Mouse (Mus musculus) midbrain, postnatal 0 days (tissue): ENCODE results near the gene Nrxn2. TPM values are rescaled to one million over a fixed set of nuclear protein-coding genes. Genes with fewer than 3 reads are reported as not detected.

ENCODE experiments used
- ATAC-seq: fragments of 200-750 bp; cut with Nextera tagmentation; 2 replicates; pipeline ENCODE4 v1.8.0; 2017; ENCODE audit warnings: moderate number of reproducible peaks, mild to moderate bottlenecking, moderate TSS enrichment, moderate library complexity; ENCODE audit not compliant: low FRiP score
- DNase-seq: peaks from one replicate; pipeline ENCODE4 v3.0.0-alpha.2; 2015; ENCODE audit warnings: low spot score
- H3K27ac ChIP-seq: fragments of 300-500 bp; sonication (generic); 2 replicates; pipeline ENCODE4 v1.5.1; 2014; ENCODE audit warnings: low read depth, mild to moderate bottlenecking, low read length, mixed read lengths
- H3K27me3 ChIP-seq: fragments of 300-500 bp; sonication (generic); 2 replicates; pipeline ENCODE4 v1.6.1; 2014; ENCODE audit warnings: low read length, control low read depth, mixed read lengths; ENCODE audit not compliant: insufficient read depth
- H3K36me3 ChIP-seq: fragments of 300-500 bp; sonication (generic); 2 replicates; pipeline ENCODE4 v1.6.1; 2014; ENCODE audit warnings: low read length, control low read depth, mixed read lengths; ENCODE audit not compliant: insufficient read depth
- H3K4me1 ChIP-seq: fragments of 300-500 bp; sonication (generic); 2 replicates; pipeline ENCODE4 v1.6.1; 2014; ENCODE audit warnings: mild to moderate bottlenecking, control low read depth, antibody characterized with exemption, low read length, mixed read lengths; ENCODE audit not compliant: insufficient read depth
- H3K4me2 ChIP-seq: fragments of 300-500 bp; sonication (generic); 2 replicates; pipeline ENCODE4 v1.6.1; 2014; ENCODE audit warnings: low read depth, mild to moderate bottlenecking, low read length, mixed read lengths; ENCODE audit not compliant: poor library complexity, severe bottlenecking
- H3K4me3 ChIP-seq: fragments of 300-500 bp; sonication (generic); 2 replicates; pipeline ENCODE4 v1.5.1; 2014; ENCODE audit warnings: low read depth, mild to moderate bottlenecking, low read length, moderate library complexity
- H3K9ac ChIP-seq: fragments of 300-500 bp; sonication (generic); replicated peaks from 2 replicates; pipeline ENCODE4 v1.6.1; 2014; ENCODE audit warnings: mild to moderate bottlenecking, low read length, moderate library complexity, mixed read lengths; ENCODE audit not compliant: poor library complexity, severe bottlenecking
- H3K9me3 ChIP-seq: fragments of 300-500 bp; sonication (generic); 2 replicates; pipeline ENCODE4 v1.6.1; 2016; ENCODE audit warnings: low read length, control low read depth
- CTCF ChIP-seq: IDR thresholded peaks from 2 replicates; pipeline ENCODE4 v1.5.1; 2016; ENCODE audit warnings: antibody characterized with exemption, mild to moderate bottlenecking
- WGBS: fragments of 180-500 bp; shearing (Covaris S2); extraction: QIAGEN DNeasy Blood & Tissue Kit; methylation state at CpG from one replicate; pipeline ENCODE4 v1.1.7; 2014; 5-methylcytosine and 5-hydroxymethylcytosine counted together
- polyA plus RNA-seq: library from polyadenylated mRNA; unstranded; fragments of >200 nt; fragmentation: Nextera tagmentation; extraction: Ambion mirVana; gene quantifications from 2 replicates; pipeline ENCODE4 v1.2.1, GENCODE M21; 2015
- total RNA-seq: library from RNA; depleted of rRNA; stranded (reverse); fragments of >200 nt; gene quantifications from 2 replicates; pipeline ENCODE4 v1.2.3, GENCODE M21; 2014

The Nrxn2 gene
- total and polyA plus RNA-seq, 2 experiments from 2014 or later = 75.7 to 382 TPM

GRCm38 (mm10) chr19:6536696-6537095 is 118.2 kb downstream of the Nrxn2 start:
- peak; percentile 33 for TF ChIP-seq CTCF
- Histone ChIP-seq H3K4me2 (no peak overlapping the region), H3K9ac (no peak overlapping the region), H3K36me3 (peaks cover 4% of the 10 kb centered on the region; the same call in 1 of the 2 replicates), H3K27me3 (no peaks in the 10 kb centered on the region), H3K4me1 (no peaks in the 10 kb centered on the region), H3K9me3 (no peaks in the 10 kb centered on the region), H3K4me3 (no peak overlapping the region), H3K27ac (peak overlapping the region; percentile 18; the same call in 1 of the 2 replicates)
- 63% methylated on average over 6 of the region's 6 CpGs for WGBS
- ATAC-seq = no peak
- DNase-seq = no peak

GRCm38 (mm10) chr19:6537526-6537925 is 119.0 kb downstream of the Nrxn2 start:
- ATAC-seq = no peak
- 73% methylated on average over 8 of the region's 8 CpGs for WGBS
- no peak overlapping the region for H3K4me3 ChIP-seq
- TF ChIP-seq CTCF = no peak
- no peak overlapping the region for H3K9ac ChIP-seq
- H3K27me3 ChIP-seq = no peaks in the 10 kb centered on the region
- H3K36me3 ChIP-seq = no peaks in the 10 kb centered on the region
- H3K27ac ChIP-seq = no peak overlapping the region
- H3K4me2 ChIP-seq = no peak overlapping the region
- no peaks in the 10 kb centered on the region for H3K9me3 ChIP-seq
- no peaks in the 10 kb centered on the region for H3K4me1 ChIP-seq
- no peak for DNase-seq

DNA sequence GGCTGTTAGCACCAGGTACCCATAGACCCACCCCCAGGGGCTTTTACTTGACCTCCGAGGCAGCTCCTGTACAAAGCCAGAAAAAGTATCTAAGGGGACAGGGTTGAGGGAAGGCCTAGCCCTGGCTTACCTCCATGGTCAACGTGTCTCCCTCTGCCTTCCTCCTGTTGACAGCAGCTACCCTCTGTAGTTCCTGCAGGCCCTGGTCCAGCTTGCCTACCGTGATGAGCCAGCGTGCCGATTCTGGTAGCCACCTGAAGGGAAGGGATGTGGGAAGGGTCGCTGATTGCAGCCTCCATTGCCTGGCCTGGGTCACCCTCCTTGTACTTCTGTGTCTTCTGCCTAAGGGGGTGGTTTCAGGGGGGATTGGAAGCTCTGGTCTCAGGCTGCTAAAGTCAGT is 120.0 kb downstream of the Nrxn2 start:
- WGBS = 89% methylated on average over 6 of the region's 6 CpGs
- ATAC-seq = no peak
- TF ChIP-seq CTCF = no peak

DNA sequence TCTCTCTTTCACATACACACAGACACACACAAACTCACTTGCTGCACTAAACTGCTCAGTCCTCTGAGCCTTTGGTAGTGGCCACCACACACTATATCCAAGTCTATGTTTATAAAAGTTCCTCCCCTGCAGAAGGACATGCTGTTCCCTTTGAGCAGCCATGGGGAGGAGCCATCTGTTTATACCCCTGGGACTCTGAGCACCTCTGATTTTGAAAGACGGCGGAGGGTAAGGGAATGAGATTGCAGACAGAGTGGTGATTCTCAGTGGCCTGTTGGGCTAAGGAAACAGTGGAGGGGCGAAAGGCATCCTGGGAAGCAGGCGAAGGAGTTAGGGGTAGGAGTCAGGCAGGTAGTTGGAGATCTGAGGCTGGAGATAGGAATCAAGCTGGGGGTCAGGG is 121.1 kb downstream of the Nrxn2 start:
- H3K27me3 ChIP-seq = no peaks in the 10 kb centered on the region
- TF ChIP-seq CTCF = no peak
- ATAC-seq (no peak), DNase-seq (no peak)
- H3K36me3 ChIP-seq = no peaks in the 10 kb centered on the region
- H3K4me3 ChIP-seq = no peak overlapping the region
- H3K9me3 ChIP-seq = no peaks in the 10 kb centered on the region
- H3K4me2 ChIP-seq = no peak overlapping the region
- H3K4me1 ChIP-seq = no peaks in the 10 kb centered on the region
- no peak overlapping the region for H3K27ac ChIP-seq
- H3K9ac ChIP-seq = no peak overlapping the region
- 81% methylated on average over 4 of the region's 4 CpGs for WGBS

More for the DNA sequence above, 120.0 kb downstream of the Nrxn2 start:
- no peak for DNase-seq
- Histone ChIP-seq H3K4me1 (no peaks in the 10 kb centered on the region), H3K4me2 (no peak overlapping the region), H3K9ac (no peak overlapping the region), H3K27me3 (no peaks in the 10 kb centered on the region), H3K36me3 (no peaks in the 10 kb centered on the region), H3K27ac (no peak overlapping the region), H3K4me3 (no peak overlapping the region), H3K9me3 (no peaks in the 10 kb centered on the region)

- TF ChIP-seq CTCF = no peak
- 81% methylated on average over 6 of the region's 6 CpGs for WGBS
- Histone ChIP-seq H3K4me1 (no peaks in the 10 kb centered on the region), H3K27me3 (no peaks in the 10 kb centered on the region), H3K9me3 (no peaks in the 10 kb centered on the region), H3K4me2 (no peak overlapping the region), H3K9ac (no peak overlapping the region), H3K36me3 (no peaks in the 10 kb centered on the region), H3K4me3 (no peak overlapping the region), H3K27ac (no peak overlapping the region)
- DNase-seq (no peak), ATAC-seq (no peak)
Measured at GRCm38 (mm10) chr19:6540191-6540590, 121.7 kb downstream of the Nrxn2 start.

- H3K4me3 ChIP-seq = no peak overlapping the region
- no peak for DNase-seq
- H3K4me2 ChIP-seq = no peak overlapping the region
- no peaks in the 10 kb centered on the region for H3K9me3 ChIP-seq
- TF ChIP-seq CTCF = no peak
- no peaks in the 10 kb centered on the region for H3K4me1 ChIP-seq
- no peak for ATAC-seq
- 92% methylated on average over 7 of the region's 7 CpGs for WGBS
- H3K27ac ChIP-seq = no peak overlapping the region
- H3K9ac ChIP-seq = no peak overlapping the region
- no peaks in the 10 kb centered on the region for H3K36me3 ChIP-seq
- H3K27me3 ChIP-seq = no peaks in the 10 kb centered on the region
Measured at GRCm38 (mm10) chr19:6541521-6541920, 123.0 kb downstream of the Nrxn2 start.
